Mouse (Mus musculus) neural tube, embryonic 10.5 days (tissue): Measurements from ENCODE around the gene Wdpcp.
A peak's percentile ranks its signal among the peaks of the same experiment; 100 is the strongest.

Source experiments
- DNase-seq: peaks from one replicate; pipeline ENCODE4 v3.0.0-alpha.2; 2017; ENCODE audit warnings: low spot score; ENCODE audit errors: extremely low spot score

Gene Wdpcp

DNA sequence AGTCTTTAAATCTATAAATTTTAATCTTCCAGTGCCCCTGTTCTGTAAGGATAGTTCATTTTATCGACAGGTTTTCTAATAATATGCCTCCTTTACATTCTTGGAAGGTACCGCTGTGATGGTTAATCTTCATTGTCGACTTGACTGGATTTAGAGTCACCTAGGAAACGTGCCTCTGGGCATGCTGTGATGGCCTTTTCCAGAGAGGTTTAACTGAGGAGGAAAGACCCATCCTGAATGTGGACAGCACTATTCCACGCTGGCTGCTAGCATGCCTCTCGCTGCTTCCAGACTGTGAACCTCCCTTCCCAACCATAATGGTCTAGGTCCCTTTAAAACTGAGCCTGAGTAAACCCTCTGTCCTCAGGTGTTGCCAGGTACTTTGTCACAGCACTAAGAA is 163.2 kb downstream of the Wdpcp start:
- no peak for DNase-seq

DNA sequence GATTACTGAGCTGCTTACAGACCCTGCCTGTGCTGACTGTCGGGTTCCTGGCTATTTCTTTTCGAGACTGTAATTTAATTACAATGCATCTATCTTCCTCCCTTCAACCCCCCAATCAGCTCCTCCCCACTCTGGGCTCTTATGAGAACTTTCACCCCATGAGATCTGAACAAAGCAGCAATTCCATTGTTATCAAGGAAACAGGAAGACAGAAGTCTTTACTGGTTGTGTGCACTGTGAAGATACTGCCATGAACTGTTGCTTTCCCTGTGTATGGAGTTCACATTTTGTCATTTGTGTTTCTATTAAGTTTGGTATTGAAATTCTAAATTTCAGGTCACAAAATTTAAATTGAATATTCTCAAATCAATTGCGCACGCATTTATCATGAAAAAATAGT is 177.5 kb downstream of the Wdpcp start:
- DNase-seq = no peak

DNA sequence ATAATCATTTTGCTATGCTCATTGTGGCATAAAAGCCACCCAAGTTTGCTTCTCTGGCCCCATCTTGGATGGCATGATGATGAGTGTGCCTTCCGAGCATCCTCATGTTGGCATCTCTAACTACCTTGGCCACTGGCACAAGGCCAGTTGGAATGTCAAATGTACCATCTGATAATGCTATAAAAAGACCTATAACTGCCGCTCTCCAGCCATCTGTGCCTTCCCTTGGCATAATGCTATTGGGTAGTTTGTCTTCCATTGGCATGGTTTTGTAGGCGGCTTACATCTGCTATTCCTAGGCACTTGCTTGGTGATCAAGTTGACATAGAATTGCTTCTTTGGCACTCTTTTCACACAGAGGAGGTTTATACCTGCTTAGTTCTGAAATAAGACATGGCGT is 191.2 kb downstream of the Wdpcp start:
- no peak for DNase-seq

DNA sequence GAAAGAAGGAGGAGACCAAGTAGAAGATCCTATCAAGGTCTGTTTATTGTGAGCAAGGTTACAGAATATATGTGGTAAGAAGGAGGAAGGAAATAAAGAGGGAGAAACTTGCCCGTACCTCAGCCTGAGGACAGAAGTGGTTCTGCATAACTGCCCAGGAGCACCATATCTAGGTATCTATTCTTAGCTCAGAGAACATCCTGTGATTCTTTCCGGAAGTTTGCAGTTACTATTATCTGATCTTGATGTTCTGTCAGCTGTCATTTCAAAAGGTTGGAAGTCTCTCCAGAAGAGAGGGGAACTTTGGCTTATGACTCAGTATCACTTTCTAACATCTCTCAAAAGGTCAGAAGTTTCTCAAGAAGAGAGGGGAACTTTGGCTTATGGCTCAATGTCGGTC is 216.8 kb downstream of the Wdpcp start:
- DNase-seq = no peak

DNA sequence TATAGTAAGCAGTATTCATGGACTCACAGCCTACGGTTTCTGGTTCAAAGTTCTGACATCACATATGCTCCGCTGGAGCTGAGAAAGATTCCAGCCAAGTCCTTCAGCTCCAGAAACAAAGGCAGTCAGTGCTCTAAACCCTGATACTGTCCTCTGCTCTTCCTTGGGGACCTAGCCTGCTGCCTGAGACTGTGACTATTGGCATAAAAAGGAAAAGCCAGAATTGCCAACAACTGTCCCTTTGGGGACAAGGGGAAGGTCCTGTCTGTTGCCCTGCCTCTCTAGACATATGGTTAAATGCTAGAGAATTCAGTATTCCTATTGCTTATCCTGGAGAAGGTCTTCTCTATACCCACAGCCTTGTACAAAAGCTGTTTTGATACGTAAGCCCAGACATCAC is 252.9 kb downstream of the Wdpcp start:
- DNase-seq = no peak

DNA sequence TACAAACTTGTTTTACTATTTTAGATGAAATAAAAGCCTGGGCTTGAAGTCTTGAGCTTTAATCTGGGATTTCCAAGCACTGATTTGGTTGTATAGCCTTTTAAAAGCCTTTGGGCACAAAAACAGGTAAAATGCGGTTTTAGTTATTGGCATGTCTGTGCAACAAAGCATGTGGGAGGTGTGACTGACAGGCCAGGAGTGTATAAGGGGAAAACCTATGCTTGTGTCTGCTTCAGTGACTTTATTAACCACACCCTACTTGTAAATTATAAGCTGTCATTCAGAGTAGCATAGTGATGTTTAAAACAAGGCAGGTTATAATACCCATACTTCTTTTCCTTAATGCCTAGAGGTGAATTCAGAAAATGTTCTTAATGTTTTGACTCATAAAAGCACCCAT is 254.5 kb downstream of the Wdpcp start:
- no peak for DNase-seq

DNA sequence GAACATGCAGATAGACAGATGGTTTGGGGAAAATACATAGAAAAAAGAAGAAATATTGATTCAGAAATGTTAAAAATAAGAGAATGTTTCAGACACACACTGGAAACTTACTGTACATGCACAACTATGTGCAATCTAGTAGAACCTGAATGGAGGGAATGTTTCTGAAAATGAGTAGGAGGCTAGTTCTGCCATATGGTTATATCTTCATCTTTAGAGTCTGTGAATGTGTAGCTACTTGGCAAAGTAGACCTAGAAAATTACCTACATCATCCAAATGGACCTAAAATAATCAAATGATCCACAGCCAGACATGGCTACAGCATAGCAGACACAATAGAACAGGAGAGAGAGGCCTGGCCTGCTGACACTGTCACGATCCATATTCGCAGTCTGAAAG is 275.0 kb downstream of the Wdpcp start:
- no peak for DNase-seq

DNA sequence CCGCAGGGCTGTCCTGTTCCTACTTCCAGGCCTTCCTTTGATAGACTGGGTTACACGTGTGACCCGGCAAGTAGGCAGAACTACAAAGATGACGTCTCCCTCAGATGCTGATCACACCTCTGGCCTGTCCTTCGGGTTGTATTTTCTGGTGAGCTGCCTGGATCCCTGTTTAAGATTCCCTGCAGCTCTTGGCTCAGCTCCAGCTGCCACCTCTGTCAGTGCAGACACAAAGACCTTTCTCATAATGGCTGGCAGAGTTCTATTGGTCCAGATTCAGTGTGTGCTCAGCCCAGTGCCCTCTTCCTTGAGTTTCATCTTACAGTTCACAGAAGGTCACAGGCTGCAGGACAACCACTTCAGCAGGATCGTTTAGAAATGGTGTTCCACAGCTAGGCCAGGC is 292.0 kb downstream of the Wdpcp start:
- DNase-seq = peak; percentile 32

DNA sequence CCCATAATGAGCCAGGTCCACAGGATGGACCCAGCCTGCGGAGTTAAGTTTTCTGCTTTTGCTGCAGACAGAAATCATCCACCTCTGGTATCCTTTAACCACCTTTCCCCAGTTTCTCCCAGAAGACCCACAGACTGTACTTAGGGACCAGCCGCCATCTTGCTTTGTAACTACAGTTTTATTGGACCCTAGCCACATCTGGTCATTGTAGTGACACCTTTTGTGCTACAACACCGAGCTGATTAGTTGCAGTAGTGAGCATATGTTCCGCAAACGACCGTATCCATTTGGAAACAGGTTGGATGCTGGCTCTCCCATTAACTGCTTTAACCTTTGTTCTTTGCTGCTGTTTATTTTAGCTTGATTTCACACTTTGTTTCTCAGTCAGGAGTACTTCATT is 292.5 kb downstream of the Wdpcp start:
- no peak for DNase-seq

DNA sequence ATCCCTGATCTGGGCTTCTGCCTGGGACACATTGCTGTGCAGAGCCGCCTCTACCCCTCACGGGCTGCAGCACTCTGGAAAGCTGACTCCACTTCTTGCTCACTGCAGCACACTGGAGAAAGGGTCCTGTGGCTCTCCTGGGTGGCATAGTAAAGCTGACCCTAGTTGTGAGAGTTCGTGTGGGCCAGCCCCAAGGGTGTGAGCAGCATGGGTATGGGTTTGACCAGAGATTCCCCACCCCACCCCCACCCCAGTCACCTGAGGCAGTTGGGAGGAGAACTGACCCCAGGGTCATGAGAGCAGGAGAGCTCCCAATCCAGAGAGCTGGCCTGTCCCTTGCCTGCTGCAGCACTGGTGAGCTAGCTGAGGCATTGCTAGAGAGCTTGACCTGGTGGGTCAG is 296.6 kb downstream of the Wdpcp start:
- no peak for DNase-seq

DNA sequence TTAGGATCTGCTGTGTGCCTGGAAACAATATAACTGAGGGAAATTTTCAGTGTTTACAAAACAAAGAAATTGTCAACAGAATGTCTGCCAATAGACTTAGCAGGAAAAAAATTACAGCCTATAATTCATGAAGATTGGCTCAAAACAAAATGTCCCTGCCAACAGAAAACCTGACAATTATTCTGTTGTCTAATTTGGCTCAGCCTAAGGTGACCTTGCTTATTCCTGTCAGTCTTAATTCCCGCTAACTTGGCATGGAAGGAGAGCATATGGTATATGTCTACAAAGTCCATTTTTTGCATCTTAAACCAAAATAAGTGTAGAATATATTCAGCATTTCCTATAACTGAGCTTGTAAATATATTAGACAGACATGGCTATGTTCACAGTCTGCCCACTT is 298.8 kb downstream of the Wdpcp start:
- no peak for DNase-seq

DNA sequence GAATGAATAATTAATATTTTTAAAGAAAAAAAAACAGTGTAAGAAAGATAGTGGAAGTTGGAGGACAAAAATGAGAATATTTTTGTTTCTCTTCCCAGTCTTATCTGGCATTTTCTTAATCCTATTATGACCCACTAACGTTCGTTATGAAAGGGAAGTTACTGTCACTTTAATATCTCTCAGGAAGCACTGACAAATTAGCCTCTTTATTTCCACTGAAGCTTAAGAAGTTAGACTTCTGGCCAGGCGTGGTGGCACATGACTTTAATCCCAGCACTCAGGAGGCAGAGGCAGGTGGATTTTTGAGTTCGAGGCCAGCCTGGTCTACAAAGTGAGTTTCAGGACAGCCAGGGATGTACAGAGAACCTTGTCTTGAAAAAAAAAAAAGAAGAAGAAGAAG is 299.7 kb downstream of the Wdpcp start:
- no peak for DNase-seq

DNA sequence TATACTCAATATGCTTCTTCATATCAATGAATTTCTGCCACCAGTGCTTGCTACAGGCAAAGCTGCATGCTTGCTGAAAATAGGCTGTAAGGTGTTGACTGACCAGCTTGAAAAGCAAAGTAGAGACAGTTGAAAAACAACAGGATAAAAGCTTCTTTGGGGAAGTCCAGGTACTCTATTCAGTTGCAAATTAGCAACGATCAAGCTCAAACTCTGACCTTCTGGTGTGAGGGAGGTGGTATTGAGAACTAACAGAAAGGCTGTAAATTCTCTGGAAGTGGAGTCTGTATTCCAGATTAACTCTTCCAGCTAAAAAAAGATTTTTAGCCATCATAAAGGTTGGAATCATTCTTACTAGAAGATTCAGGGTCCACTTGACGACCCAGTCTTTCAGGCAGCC is 303.0 kb downstream of the Wdpcp start:
- DNase-seq = no peak

DNA sequence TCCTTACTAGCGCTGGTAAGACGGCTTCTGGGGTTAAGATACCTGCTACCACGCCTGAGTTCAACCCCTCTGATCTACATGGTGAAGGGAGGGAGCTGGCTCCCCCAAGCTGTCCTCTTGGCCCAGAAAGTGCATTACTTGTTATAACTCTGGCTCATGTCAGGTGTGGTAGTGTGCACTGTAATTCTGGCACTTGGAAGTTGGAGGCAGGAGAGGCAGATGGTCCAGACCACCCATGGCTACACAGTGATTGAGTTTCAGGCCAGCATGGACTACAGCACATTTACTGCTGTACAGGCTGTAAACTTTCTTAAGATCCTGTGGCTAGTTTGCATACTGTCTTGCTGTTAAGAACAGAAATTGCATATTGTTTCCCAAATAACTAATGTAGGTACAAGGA is 322.7 kb downstream of the Wdpcp start:
- DNase-seq = no peak

DNA sequence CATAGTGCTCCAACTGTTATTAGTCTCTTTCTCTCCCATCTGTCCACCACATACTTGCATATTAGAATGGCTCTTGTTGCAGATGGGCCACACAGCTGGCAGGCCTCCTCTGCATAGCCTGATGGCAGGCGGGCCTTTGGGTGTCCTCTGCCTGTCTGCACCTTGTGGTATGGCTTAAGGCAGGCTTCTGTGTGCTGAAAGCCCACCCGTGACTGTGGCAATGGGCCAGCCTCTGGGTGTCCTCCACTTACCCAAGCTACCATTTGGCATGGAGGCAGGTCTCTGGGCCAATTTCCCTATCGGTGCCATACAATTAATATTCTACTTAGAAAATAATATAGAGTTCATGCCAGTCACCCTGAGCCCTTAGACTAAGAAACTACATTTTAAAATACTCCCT is 350.5 kb downstream of the Wdpcp start:
- no peak for DNase-seq
